Mouse (Mus musculus) thymus, postnatal 25 days (tissue): Measurements from ENCODE around the gene Rassf2.

ENCODE experiments used
- DNase-seq: peaks from one replicate; pipeline ENCODE4 v3.0.0; 2022

Rassf2 gene

GRCm38 (mm10) chr2:132029646-132030417 lies at the start of gene Rassf2:
Gene Rassf2 (minus strand): TSS chr2:132030258.
- peak; percentile 91 for DNase-seq

GRCm38 (mm10) chr2:132079139-132079538 lies 49.1 kb upstream of the Rassf2 start:
- no peak for DNase-seq

- no peak for DNase-seq
Measured at GRCm38 (mm10) chr2:132073052-132073451, 43.0 kb upstream of the Rassf2 start.

GRCm38 (mm10) chr2:132069985-132070735 lies 40.1 kb upstream of the Rassf2 start:
- no peak for DNase-seq

GRCm38 (mm10) chr2:132064185-132064831 lies 34.2 kb upstream of the Rassf2 start:
- DNase-seq = no peak

- no peak for DNase-seq
Measured at GRCm38 (mm10) chr2:132063776-132064175, 33.7 kb upstream of the Rassf2 start.

- no peak for DNase-seq
Measured at GRCm38 (mm10) chr2:132061884-132062283, 31.8 kb upstream of the Rassf2 start.

- DNase-seq = peak; percentile 40
Measured at GRCm38 (mm10) chr2:132059919-132060318, 29.9 kb upstream of the Rassf2 start.

GRCm38 (mm10) chr2:132055349-132055753 lies 25.3 kb upstream of the Rassf2 start:
- no peak for DNase-seq

- DNase-seq = no peak
Measured at GRCm38 (mm10) chr2:132053824-132054223, 23.8 kb upstream of the Rassf2 start.

- no peak for DNase-seq
Measured at GRCm38 (mm10) chr2:132051798-132052197, 21.7 kb upstream of the Rassf2 start.

- DNase-seq = no peak
Measured at GRCm38 (mm10) chr2:132049921-132050320, 19.9 kb upstream of the Rassf2 start.

- DNase-seq = no peak
Measured at GRCm38 (mm10) chr2:132049491-132049890, 19.4 kb upstream of the Rassf2 start.

- no peak for DNase-seq
Measured at GRCm38 (mm10) chr2:132048143-132048772, 18.2 kb upstream of the Rassf2 start.

GRCm38 (mm10) chr2:132047364-132047763 lies 17.3 kb upstream of the Rassf2 start:
- no peak for DNase-seq

GRCm38 (mm10) chr2:132046659-132047058 lies 16.6 kb upstream of the Rassf2 start:
- DNase-seq = no peak

GRCm38 (mm10) chr2:132044320-132045274 lies 14.5 kb upstream of the Rassf2 start:
- no peak for DNase-seq

GRCm38 (mm10) chr2:132043101-132043621 lies 13.1 kb upstream of the Rassf2 start:
- no peak for DNase-seq

- peak; percentile 56 for DNase-seq
Measured at GRCm38 (mm10) chr2:132039894-132040293, 9.8 kb upstream of the Rassf2 start.

- no peak for DNase-seq
Measured at GRCm38 (mm10) chr2:132036326-132036725, 6.3 kb upstream of the Rassf2 start.

GRCm38 (mm10) chr2:132035470-132035835 lies 5.4 kb upstream of the Rassf2 start:
- peak; percentile 62 for DNase-seq
